Mouse (Mus musculus): ENCODE results near the gene 1700001O22Rik. TPM values are rescaled to one million over a fixed set of nuclear protein-coding genes. Genes with fewer than 3 reads are reported as not detected.

The 1700001O22Rik gene
- total RNA-seq, 2 experiments from 2014 or later = 2.1 to 2.5 TPM

DNA sequence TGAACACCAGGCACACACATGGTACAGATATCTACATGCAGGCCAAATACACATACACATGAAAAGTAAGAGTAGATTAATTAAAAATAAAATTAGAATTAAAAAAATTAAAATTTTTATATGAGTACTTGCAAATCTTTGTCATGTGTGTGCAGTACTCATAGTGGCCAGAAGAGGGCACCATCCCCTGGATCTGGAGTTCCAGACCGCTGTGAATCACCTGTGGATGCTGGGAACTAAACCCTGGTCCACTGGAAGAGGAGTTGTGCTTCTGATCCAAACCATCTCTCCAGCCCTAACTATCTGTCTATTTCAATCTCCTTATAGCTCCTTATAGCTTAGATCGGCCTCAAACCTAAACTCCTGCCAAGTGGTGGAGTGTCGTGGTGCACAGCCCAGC is 17.6 kb upstream of the 1700001O22Rik start:
- no peak for DNase-seq
- intact Hi-C loops (cut with DNase I) = no loop called here

DNA sequence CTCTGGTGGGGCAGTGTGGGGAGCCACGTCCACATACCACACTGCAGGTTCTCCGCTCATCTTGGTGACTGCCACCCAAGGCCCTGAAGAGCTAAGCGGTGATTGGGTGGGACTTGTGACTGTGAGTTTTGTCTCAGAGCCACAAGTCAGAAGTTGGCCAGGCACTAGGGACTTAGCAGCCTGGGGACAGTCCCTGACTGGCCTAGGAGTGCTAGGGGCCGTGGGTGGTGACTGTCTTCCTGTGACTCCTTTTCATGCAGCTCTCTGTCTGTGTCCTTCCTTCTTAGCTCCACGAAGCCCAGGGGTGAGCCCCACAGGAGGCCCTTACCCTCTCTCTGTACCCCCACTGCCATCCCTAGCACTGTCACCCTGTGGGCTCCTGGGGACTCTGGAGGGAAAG is 16.4 kb upstream of the 1700001O22Rik start:
- DNase-seq = no peak
- intact Hi-C loops (cut with DNase I) = no loop called here

DNA sequence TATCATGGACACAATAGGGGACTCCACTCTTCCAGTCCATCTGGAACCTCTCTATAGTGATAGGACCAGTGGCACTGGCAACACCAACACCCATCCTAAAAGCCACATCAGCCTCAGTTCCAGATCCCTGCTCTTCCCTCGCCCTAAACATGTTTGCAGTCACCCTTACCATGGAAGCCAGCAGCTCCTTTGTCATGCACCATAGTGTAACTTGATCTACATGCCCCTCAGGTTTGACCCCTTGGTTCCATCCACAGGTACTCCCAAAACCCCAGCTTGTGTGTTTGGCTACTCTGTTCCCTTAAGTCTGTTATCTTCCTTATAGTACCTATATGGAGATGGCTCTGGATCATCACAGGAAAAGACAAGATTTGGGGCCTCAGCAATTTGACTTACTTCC is 12.9 kb upstream of the 1700001O22Rik start:
- intact Hi-C loops (cut with DNase I) = no loop called here
- DNase-seq = no peak

DNA sequence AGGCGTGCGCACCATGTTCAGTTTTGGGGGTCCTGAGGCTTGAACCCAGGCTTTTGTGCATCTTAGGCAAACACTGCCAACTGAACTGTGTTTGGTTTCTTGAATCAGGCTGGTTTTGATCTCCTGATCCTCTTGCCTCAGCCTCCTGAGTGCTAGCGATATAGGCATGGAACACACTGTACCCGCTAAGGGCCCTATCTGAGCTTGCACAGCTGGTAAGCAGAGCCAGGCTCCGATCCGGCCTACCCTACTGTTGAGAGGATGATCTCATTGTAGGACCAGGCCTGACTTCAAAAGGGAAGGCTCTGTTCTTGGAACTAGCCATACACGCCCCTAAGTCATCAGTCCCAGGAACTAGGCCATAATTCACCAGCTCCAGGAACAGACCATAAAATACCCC is 7.1 kb upstream of the 1700001O22Rik start:
- intact Hi-C loops (cut with DNase I) = no loop called here
- DNase-seq = no peak

DNA sequence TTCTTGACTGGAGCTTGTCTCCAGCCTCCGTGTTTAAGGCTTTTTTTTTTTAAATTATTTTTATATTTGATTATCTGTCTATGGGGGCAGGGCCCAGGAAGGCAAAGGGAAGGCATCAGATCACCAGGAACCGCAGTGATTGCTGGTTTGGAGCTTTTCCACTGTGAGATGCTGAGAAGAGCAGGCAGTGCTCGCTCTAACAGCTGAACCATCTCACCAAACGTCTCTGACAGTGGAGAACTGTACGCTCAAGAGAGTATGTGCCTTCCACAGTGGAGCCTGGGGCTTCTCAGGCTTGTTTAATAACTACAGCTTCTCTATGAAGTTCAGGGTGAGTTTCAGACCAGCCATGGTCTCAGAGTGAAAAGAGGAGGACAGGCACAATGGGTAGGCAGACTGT is 6.0 kb upstream of the 1700001O22Rik start:
- DNase-seq = no peak
- intact Hi-C loops (cut with DNase I) = no loop called here

DNA sequence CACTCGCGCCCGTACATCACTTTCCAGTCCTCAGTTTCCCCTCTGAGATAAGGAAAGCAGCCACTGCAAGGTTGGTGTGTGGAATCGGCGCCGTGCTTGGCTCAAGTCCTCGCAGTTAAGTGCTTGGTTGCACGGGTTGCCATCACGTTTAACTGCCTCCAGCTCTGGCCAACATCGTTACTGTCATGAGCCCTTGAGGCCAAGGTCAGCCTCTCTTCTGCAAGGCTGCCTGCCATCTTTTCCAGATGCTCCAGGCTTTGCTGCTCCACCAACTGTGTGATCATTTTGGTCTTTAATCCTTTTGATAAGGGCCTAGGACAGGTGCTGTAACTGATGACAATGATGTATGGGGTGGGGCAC is 4.8 kb upstream of the 1700001O22Rik start:
- intact Hi-C loops (cut with DNase I) = no loop called here
- no peak for DNase-seq

DNA sequence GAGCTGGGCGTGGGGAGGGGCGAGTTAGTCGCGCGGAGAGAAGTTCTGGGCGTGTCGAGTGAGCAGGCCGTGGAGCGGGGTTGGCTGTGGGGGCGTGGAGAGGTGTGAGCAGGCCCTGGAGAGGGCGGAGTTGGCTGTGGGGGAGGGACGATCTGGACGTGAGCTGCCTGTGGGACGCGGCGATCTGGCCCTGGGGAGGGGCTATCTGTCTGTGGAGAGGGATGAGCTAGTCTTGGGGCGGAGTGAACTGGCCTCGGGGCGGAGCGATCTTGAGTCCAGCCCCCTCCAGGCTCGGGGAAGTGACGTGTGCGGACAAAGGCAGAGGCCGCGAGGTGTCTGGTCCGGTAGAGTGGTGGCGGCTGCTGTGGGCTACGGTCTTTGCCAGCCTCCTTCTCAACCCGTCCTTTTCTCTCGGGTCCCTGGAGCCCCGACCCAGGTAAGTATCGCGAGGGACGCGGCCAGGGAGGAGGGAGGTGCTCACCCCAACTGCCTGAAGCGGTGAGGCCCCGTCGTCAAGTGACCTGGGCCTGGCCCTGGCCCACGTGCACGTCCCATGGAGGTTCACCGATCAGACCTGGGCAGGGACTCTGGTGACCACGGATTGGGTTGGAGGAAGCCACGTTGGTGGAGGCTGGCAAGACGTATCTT is 4.3 kb upstream of the 1700001O22Rik start, which contains the start of gene Ntmt1:
Gene Ntmt1, plus strand, starts transcription at position 179 of the 648 bp plus-strand sequence.
- intact Hi-C loops (cut with DNase I) = no loop called here
- peak; percentile 100 for DNase-seq

DNA sequence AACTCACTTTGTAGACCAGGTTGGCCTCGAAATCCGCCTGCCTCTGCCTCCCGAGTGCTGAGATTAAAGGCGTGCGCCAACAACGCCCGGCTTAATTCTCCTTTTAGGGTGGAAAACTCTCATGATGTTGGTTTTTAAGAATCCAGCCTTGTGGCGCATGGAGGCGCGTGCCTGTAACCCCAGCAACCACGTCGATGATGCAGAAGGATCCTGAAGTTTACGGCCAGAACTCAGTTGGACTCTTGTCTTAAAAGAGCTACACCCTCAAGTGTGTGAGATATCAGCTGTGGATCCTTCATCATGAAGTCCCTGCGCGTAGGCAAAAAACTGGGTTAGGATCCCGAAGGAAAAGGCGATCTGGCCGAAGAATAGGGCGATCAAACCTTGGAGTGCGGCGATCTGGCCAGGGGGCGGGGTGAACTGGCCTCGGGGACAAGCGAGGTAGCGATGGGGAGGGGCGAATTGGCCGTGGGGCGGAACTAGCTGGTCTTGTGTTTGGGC is 3.7 kb upstream of the 1700001O22Rik start:
- no peak for DNase-seq

DNA sequence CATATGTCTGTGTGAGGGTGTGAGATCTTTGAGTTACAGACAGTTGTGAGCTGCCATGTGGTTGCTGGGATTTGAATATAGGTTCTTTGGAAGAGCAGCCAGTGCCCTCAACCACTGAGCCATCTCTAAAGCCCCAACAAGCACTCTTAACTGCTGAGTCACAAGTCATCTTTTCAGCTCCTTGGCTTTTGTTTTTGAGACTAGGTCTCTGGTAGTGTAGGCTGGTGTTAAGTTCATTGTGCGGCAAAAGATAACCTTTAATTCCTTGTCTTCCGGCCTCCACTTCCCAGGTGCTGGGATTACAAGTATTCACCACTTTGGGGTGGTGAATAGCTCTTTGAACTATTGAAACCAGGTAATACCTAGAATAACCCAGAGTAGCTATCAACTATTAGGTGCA is 2.5 kb upstream of the 1700001O22Rik start:
- DNase-seq = no peak
- intact Hi-C loops (cut with DNase I) = no loop called here

More for the DNA sequence above, 3.7 kb upstream of the 1700001O22Rik start:
- intact Hi-C loops (cut with DNase I) = no loop called here

DNA sequence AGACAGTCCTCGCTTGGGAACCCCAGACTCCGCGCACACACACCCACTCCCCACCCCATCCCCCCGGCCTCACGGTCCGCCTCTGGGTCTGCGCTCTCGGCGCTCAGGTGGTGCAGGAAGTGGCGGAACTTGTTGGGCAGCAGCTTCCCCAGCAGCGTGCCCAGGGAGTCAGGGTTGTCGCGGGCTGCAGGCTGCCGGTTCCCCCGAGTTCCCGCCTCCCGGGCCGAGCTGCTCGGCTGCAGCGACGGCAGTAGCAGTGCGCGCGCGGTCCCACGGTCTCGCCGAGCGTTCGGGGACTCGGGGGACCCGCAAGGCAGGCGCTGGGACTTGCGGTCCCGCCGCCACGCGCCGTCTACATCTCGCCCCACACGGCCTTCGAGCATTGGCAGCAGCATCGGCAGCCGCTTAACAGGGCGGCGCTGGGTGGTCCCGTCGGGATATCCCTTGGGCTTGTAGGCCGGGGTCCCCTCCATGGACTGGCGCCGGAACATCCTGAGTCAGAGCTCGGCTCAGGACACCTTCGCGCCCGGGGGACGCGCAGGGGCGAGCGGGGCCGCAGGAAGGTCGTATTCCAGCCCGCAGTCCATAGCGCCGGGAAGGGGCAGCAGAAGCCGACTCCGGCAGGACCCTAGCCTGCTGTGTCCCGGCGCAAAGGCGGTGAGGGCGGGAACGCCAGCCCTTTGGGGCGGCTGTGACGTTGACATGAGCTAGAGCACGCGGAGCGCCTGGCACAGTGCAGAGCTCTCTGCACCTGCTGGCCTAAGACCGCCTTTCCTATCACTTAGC is 2.2 kb downstream of the 1700001O22Rik start:
- DNase-seq = no peak
- intact Hi-C loops (cut with DNase I) = no loop called here

DNA sequence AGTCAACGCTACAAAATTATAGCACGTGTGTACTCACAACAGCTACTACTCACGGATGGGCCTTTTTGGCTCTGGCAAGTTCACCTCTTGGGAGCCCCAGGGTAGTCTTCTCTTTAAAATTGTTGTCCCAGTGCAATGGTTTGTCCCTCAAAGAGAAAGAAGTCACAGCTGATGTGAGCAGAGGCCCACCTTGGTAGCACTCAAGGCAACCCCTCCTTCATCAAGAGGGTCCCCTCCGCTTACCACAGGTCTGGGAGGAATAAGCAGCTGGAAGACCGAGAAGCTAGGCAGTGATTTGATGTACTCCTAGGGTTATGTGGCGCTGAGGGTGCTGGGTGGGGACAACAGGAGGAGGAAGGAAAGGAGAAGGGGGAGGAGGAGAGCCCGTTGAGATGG is 2.8 kb downstream of the 1700001O22Rik start:
- intact Hi-C loops (cut with DNase I) = no loop called here
- DNase-seq = no peak

DNA sequence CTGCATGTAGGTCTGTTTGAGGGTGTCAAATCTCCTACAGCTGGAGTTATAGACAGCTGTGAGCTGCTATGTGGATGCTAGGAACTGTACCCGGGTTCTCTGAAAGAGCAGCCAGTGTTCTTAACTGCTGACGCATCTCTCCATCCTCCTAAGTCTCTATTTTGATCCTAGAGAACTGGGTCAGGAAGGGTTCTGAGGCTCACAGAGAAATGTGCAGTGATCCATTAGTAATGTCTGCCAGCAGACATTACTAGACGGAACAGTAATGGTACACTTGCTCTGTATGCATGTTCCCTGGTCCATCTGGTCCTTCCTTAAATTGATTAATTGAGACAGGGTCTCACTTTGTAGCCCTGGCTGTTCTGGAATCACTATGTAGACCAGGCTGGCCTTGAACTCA is 4.0 kb downstream of the 1700001O22Rik start:
- DNase-seq = no peak
- intact Hi-C loops (cut with DNase I) = loop anchor here (10.0 kb wide), 1 partner anchor 185 kb away; no protein-coding TSS in a partner anchor

DNA sequence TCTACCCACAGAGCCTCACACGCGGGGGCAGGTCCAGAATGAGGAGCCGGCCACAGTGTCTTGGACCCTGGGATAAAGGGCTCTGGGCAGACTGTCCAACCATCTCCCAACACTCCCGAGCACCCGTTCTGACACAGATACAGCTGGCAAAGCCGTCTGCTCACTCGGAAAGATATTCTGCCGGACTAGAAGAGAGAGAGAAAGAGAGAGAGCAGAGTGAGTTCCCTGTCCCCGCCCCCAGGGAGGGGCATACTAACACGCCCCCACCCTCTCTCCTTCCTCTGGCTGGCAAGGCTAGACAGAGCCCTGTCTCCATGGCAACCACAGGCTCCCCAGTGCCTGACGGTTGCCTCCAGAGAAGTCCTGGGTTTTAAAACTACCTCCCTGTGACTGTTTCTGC is 7.1 kb downstream of the 1700001O22Rik start:
- DNase-seq = peak; percentile 91
- intact Hi-C loops (cut with DNase I) = loop anchor here (10.0 kb wide), 1 partner anchor 182 kb away; no protein-coding TSS in a partner anchor

DNA sequence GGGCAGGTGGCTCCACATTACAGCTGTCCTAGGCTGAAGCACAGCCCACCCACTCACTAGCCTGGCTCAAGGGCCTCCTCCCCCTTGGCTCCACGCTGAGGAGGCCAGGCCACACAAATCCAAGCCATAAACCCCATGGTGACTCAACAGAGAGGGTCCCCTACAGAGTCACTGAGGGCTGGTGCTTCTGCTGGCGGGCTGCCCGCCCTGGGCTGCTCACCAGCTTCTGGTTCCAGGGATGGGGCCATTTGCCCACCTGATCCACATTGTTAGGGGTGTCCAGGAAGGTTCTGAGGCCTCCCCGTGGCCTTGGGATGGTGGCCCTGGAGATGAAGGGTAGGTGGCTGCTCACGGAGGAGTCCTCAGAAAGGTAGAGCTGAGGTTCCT is 7.6 kb downstream of the 1700001O22Rik start:
- intact Hi-C loops (cut with DNase I) = loop anchor here (10.0 kb wide), 1 partner anchor 181 kb away; no protein-coding TSS in a partner anchor
- peak; percentile 69 for DNase-seq

DNA sequence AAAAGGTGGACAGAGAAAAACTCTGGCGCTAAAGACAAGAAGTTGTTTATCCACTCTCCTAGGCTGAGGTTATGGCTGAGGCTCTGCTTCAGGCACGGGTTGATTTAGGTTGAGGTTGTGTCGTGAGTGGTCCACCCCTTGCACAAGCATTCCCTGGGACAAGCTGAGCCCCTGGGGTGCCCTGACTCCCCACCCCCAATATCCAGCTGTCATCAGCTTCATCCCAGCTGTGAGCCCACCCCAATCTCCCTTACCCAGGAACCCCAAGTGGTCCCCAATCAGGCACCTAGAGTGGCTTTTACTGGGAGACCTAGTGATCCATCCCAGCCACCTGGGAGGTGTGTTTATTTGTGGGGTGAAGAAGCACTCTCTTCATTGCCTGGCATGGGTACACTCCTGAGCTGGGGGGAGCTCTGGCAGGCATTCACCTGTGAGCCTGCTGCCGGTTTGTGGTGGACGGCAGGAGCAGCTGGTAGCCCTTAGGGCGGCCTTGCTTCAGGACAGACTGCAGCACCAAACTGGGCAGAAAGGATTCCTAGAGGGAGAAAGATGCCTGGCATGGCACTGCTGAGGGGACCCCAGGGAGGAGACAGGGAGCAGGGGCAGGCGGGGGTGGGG is 8.1 kb downstream of the 1700001O22Rik start:
- intact Hi-C loops (cut with DNase I) = loop anchor here (10.0 kb wide), 1 partner anchor 181 kb away; no protein-coding TSS in a partner anchor
- DNase-seq = no peak

DNA sequence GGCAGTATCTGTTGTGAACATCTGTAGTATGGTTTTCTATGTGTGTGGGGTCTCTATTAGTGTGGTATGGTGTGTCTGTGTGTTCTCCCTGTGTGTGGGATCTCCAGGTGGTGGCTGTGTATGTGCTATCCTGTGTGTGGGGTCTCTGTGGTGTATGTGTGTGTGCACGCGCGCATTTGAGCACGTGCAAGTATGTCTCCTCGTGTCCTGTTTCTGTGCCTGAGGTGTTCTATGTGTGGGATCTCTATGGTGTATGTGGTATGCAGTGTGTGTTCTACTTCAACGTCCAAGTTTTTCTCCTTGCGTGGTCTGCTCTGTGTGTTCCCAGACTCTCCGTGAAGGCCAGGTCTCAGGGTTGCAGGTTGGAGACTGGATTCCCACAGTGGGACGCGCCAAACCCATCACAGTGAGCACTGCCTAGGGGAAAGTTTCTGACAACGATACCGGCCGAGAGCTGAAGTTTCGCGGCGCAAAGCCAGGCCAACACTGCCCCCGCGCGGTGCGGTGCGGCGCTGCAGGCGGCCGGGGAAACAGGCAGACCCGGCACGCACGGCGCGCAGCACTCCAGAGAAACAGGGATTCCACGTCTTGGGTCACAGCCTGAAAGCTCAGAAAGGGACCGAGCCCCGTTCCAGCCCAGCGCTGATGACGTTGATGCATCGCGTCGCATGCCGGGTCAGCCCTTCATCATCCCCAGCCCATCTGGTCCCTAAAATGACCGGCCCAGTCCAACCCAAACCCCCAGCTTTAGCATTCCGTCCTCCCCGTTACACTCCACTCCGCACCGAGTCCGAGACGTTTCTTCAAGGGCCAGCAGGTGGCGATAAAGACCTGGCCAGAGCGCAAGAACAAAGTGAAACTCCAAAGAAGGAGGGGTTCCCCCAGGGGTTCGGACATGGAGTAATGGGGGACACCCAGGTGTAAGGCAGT is 9.0 kb downstream of the 1700001O22Rik start:
- intact Hi-C loops (cut with DNase I) = loop anchor here (5.0 to 10.0 kb wide), 2 partner anchors 180 to 357 kb away; no protein-coding TSS in a partner anchor
- DNase-seq = peak; percentile 94

DNA sequence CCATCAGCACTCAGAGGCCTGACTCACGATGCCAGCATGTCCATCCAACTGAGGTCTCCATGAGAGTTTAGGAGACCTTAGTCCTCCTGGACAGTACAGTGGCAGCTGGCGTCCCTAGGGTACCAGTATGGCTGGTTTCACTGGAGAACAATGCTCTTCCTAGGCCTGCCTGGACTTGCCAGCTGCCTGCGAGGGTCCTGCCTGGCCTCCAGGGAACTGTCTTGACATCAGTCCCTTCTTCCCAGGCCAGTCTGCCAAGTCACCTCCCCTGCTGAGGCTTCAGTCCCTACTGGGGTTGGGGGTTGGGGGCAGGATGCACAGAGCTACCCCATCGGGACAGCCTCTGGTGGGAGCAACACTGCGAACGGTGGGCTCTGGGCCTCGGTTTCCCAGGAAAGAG is 11.4 kb downstream of the 1700001O22Rik start:
- intact Hi-C loops (cut with DNase I) = loop anchor here (5.0 to 10.0 kb wide), 2 partner anchors 177 to 355 kb away; no protein-coding TSS in a partner anchor
- peak; percentile 32 for DNase-seq

DNA sequence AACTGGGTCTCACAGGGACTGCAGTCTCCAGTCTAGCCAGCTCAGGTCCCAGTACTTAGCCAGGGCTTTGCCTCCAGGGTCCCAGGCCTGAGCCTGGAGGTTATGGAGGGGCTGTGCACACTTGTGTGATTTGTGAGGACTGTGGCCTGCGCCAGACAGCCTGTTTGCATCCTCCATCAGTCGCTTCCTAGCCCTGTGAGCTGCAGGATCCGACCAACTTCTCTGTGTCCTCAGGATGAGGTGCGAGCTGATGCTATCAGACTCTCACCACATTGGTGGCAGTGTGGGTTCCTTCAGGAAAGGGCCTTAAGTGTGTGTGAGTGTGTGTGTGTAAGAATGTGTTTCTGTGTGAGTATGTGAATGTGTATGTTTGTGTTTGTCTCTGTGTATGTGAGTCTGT is 16.0 kb downstream of the 1700001O22Rik start:
- no peak for DNase-seq
- intact Hi-C loops (cut with DNase I) = loop anchor here (5.0 kb wide), 1 partner anchor 65 kb away; no protein-coding TSS in a partner anchor

DNA sequence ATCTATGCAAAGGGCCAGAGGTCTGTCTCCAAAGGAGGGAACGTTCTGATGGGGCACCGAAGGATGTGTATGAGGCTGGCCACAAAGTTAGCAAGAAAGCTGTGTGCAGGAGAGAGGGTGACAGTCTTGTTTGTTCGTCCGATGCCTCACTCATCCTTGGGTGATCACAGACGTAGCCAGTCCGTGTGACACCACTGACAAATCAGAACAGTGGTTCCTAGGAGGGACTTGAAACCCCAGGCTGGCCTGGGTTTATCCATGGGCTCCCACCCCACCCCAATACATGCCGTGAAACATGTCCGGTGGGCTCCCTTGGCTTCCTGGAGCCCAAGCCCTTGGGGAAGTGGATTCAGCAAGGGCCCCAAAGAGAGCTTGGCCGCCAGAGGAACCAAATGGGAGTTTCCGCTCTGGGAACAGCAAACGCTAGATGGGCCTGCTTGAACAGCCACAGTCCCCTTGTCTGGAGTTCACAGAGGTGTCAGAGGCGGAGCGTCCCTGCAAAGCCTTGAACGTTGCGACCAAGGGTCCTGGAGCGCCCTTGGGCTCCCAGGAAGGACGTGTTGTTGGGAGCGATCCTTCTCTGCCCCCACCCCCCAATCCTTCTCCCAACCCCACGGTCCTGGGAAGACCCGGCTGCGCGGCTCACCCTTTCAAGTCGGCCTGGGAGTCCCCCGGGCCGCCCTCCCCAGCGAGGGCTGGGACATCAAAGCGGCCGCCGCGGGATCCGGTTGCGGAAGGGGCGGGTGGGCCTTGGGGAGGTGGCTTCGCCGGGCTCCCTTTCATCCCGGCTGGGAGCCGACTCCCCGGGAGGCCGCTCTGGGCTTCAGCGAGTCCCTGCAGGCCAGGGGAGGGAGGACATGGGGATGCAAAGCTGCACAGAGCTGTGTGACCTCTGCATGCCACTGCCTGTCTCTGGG is 19.1 kb downstream of the 1700001O22Rik start:
- intact Hi-C loops (cut with DNase I) = no loop called here

More for the DNA sequence above, 19.1 kb downstream of the 1700001O22Rik start:
- no peak for DNase-seq

Measured in left cerebral cortex, postnatal 4 days (tissue).